13 mouse cellular contexts compared by ENCODE assay signal in the genomic region with DNA sequence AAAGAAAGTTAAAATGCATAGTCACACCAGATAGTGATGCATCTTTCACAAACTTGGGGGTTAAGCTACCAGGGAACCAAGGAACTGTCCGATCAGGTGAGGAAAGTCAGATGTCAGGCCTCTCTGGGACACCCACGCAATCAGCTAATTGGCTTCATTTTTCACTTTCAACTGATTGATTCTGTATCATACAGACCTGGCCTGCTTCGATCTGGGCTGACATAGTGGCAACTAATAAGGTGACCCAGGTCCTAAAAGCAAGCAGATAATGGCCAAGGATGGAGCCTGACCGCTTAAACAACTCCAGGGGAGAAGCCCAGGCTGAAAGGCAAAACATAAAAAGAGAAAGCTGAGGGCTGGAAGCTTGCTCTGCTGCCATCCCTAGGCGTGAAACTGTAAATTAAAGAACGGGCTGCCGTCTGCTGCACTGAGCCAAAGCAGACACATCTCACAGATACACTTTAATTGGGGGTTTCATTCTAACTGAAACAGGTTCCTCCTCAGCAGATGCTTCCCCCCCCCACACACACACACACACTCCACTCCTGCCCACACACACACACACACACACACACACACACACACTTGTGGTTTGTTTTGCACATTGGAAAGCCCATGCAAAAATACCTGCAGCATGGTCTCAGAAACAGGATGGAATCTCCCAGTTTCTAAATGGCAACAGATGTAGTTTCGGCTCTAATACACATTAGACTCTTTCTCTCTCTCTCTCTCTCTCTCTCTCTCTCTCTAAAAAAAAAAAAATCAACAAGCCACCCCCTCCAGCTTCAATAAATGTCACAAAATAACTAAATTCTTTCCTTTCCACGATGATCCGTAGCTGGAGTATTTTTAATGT.
DNase-seq lines count a peak whose midpoint lies in the region; ATAC-seq and TF ChIP-seq lines count a peak whose summit lies in the region.
"Had no signal": no experiment of that assay in that cellular context is flagged by ENCODE, and none has a peak within 500 bp of the region (broad histone marks: within the 10 kb centered on the region; RNA-seq: fewer than 3 reads in every experiment).

No protein-coding gene starts in this region.

- H3K4me3 ChIP-seq in heart, adult 2 months, result no peak overlapping the region
- H3K4me3 ChIP-seq in CH12.LX (replicated peaks in 1 of 3; ENCODE audit: low read depth in 2 of 3, low read length in 2 of 3, poor library complexity in 1 of 3), result no peak overlapping the region
- H3K4me3 ChIP-seq: erythroblast, embryonic 14.5 days; myocyte had no signal

- in situ Hi-C loops in CH12.LX (cut with MboI; ENCODE audit: low pct_ligation_motif_present, low pct_unique_long_range_greater_than_20kb, low sequenced_read_pairs), result loop anchor here (10.0 kb wide), 1 partner anchor 124 kb away; no protein-coding TSS in a partner anchor

- dilution Hi-C loops in CH12.LX (cut with MboI; ENCODE audit: extremely low pct_ligation_motif_present, extremely low pct_unique_long_range_greater_than_20kb, low sequenced_read_pairs), result no loop called here

- DNase-seq in heart, adult 2 months, result no peak
- DNase-seq in heart, postnatal 10 days, result no peak
- peak; percentile 25 for DNase-seq in CH12.LX (ENCODE audit: extremely low read depth)
- DNase-seq in frontal cortex, postnatal 10 days (ENCODE audit: low spot score in 2 of 2), result peak; percentile 24 to 31
- DNase-seq in mesoderm, embryonic 11.5 days (ENCODE audit: low read depth, low spot score), result peak; percentile 9
- no peak for DNase-seq in gastrocnemius, postnatal 25 days
- DNase-seq in Muller cell, postnatal 12 days (ENCODE audit: inconsistent ontology term), result no peak
- DNase-seq: heart, adult 18-20 months; lung, adult 2 months; thymus, adult 2 months had no signal

- no peak overlapping the region for H3K9ac ChIP-seq in heart, adult 2 months (ENCODE audit: low read depth, low read length)
- H3K9ac ChIP-seq in CH12.LX (ENCODE audit: insufficient read depth, low read depth), result no peak overlapping the region

- no peak for TF ChIP-seq EP300 in heart, adult 2 months (IDR thresholded peaks at IDR 0.05; ENCODE audit: insufficient read depth, low read depth, low read length)
- peak; percentile 67 for TF ChIP-seq EP300 in CH12.LX (IDR thresholded peaks at IDR 0.05; ENCODE audit: low read length)

- no peaks in the 10 kb centered on the region for H3K79me2 ChIP-seq in heart, adult 2 months (replicated peaks; ENCODE audit: control insufficient read depth, insufficient read depth, low read length)
- no peaks in the 10 kb centered on the region for H3K79me2 ChIP-seq in CH12.LX (replicated peaks; ENCODE audit: control insufficient read depth, extremely low read depth, insufficient read depth, poor library complexity, severe bottlenecking)

- H3K9me3 ChIP-seq in CH12.LX (replicated peaks; ENCODE audit: low read length), result peaks cover 19% of the 10 kb centered on the region

- intact Hi-C loops in heart, adult 2 months (cut with DNase I), result no loop called here
- intact Hi-C loops in heart, postnatal 10 days (cut with DNase I), result loop anchor here (10.0 kb wide), 1 partner anchor 524 kb away; no protein-coding TSS in a partner anchor

- WGBS in heart, adult 2 months, result 79% methylated on average over 10 of the region's 10 CpGs

- 0 out of 2 replicates have a peak, but pooled peaks have one; percentile 8 for TF ChIP-seq CTCF in heart, adult 2 months (IDR thresholded peaks at IDR 0.05)
- TF ChIP-seq CTCF in CH12.LX (conservative IDR thresholded peaks at IDR 0.05 in 1 of 2, IDR thresholded peaks at IDR 0.05 in 1 of 2; ENCODE audit: low read depth in 2 of 2, low read length in 2 of 2), result no peak

- peak overlapping the region; percentile 30 for H3K4me2 ChIP-seq in CH12.LX (ENCODE audit: insufficient read depth, low read depth, poor library complexity, severe bottlenecking)

- H3K36me3 ChIP-seq in heart, adult 2 months (ENCODE audit: control insufficient read depth, insufficient read depth, low read length), result no peaks in the 10 kb centered on the region
- H3K36me3 ChIP-seq in CH12.LX (replicated peaks in 1 of 2; ENCODE audit: control insufficient read depth in 1 of 2, insufficient read depth in 1 of 2, low read length in 1 of 2), result no peaks in the 10 kb centered on the region

- no peak overlapping the region for H3K27ac ChIP-seq in heart, adult 2 months
- no peak overlapping the region for H3K27ac ChIP-seq in CH12.LX (ENCODE audit: insufficient read depth, low read depth)

- no peak for TF ChIP-seq RAD21 in CH12.LX (IDR thresholded peaks at IDR 0.05; ENCODE audit: low read depth, low read length)

- no peak for TF ChIP-seq POLR2A in heart, adult 2 months (IDR thresholded peaks at IDR 0.05; ENCODE audit: insufficient read depth, low read depth, low read length)
- no peak for TF ChIP-seq POLR2A in CH12.LX (IDR thresholded peaks at IDR 0.05; ENCODE audit: low read depth, low read length)

- peaks cover 9% of the 10 kb centered on the region; the same call in 1 of the 2 replicates for H3K27me3 ChIP-seq in heart, adult 2 months (ENCODE audit: control insufficient read depth, insufficient read depth, low read length)
- no peaks in the 10 kb centered on the region for H3K27me3 ChIP-seq in CH12.LX (replicated peaks)

- H3K4me1 ChIP-seq in heart, adult 2 months (ENCODE audit: control insufficient read depth, insufficient read depth, low read length), result no peaks in the 10 kb centered on the region
- peaks cover 6 to 29% of the 10 kb centered on the region in 2 experiments; a peak in 3 of 4 replicates for H3K4me1 ChIP-seq in CH12.LX (ENCODE audit: control insufficient read depth in 1 of 2, insufficient read depth in 2 of 2)

- no peak for ATAC-seq in monocyte, adult 5-6 weeks (replicated peaks; ENCODE audit: insufficient number of reproducible peaks, low FRiP score, low TSS enrichment, poor library complexity, severe bottlenecking)

TF ChIP-seq in CH12.LX, 34 proteins besides CTCF, POLR2A, EP300 and RAD21:
- TF ChIP-seq MXI1 (IDR thresholded peaks at IDR 0.05; ENCODE audit: low read depth, low read length), result no peak
- no peak for TF ChIP-seq UBTF (IDR thresholded peaks at IDR 0.05; ENCODE audit: low read depth, low read length)
- TF ChIP-seq USF2 (conservative IDR thresholded peaks at IDR 0.05; ENCODE audit: low read depth, low read length), result no peak
- TF ChIP-seq MAX (IDR thresholded peaks at IDR 0.05; ENCODE audit: low read length), result no peak; the same call in 1 of the 2 replicates
- TF ChIP-seq E2F4 (IDR thresholded peaks at IDR 0.05; ENCODE audit: insufficient replicate concordance, low read depth, low read length), result no peak
- peak; percentile 75 for TF ChIP-seq TCF12 (IDR thresholded peaks at IDR 0.05; ENCODE audit: low read depth, low read length)
- TF ChIP-seq BHLHE40 (IDR thresholded peaks at IDR 0.05; ENCODE audit: low read depth, low read length), result peak; percentile 64
- TF ChIP-seq TBP (conservative IDR thresholded peaks at IDR 0.05; ENCODE audit: low read depth, low read length), result no peak
- 0 out of 2 replicates have a peak, but pooled peaks have one; percentile 40 for TF ChIP-seq MAFK (IDR thresholded peaks at IDR 0.05; ENCODE audit: insufficient replicate concordance, low read length)
- no peak for TF ChIP-seq CHD1 (IDR thresholded peaks at IDR 0.05; ENCODE audit: low read depth, low read length)
- peak; percentile 89 for TF ChIP-seq ZNF384 (IDR thresholded peaks at IDR 0.05; ENCODE audit: low read depth, low read length)
- TF ChIP-seq RCOR1 (conservative IDR thresholded peaks at IDR 0.05; ENCODE audit: low read depth, low read length), result peak; percentile 63; the same call in 1 of the 2 replicates
- no peak for TF ChIP-seq ZMIZ1 (IDR thresholded peaks at IDR 0.05; ENCODE audit: low read depth, low read length)
- TF ChIP-seq MYC (IDR thresholded peaks at IDR 0.05; ENCODE audit: low read depth, low read length), result no peak
- TF ChIP-seq POLR2AphosphoS2 (IDR thresholded peaks at IDR 0.05; ENCODE audit: low read depth, low read length), result no peak
- no peak for TF ChIP-seq USF1 (IDR thresholded peaks at IDR 0.05; ENCODE audit: low read depth, low read length)
- peak; percentile 88 for TF ChIP-seq IRF4 (IDR thresholded peaks at IDR 0.05; ENCODE audit: low read depth, low read length)
- TF ChIP-seq MEF2A (IDR thresholded peaks at IDR 0.05; ENCODE audit: borderline replicate concordance, low read depth, low read length), result peak; percentile 82
- TF ChIP-seq GABPA (IDR thresholded peaks at IDR 0.05; ENCODE audit: insufficient replicate concordance, low read depth, low read length), result no peak
- TF ChIP-seq ZKSCAN1 (IDR thresholded peaks at IDR 0.05; ENCODE audit: borderline replicate concordance, low read depth, low read length), result no peak
- no peak for TF ChIP-seq NRF1 (IDR thresholded peaks at IDR 0.05; ENCODE audit: low read depth, low read length)
- TF ChIP-seq CHD2 (IDR thresholded peaks at IDR 0.05; ENCODE audit: low read length), result peak; percentile 32; the same call in 1 of the 2 replicates
- TF ChIP-seq JUN (IDR thresholded peaks at IDR 0.05; ENCODE audit: insufficient read depth, low read depth, low read length), result no peak; the same call in 1 of the 2 replicates
- peak; percentile 31; the same call in 1 of the 2 replicates for TF ChIP-seq ELF1 (IDR thresholded peaks at IDR 0.05; ENCODE audit: low read depth, low read length)
- TF ChIP-seq MAZ (IDR thresholded peaks at IDR 0.05; ENCODE audit: low read depth, low read length), result peak; percentile 84; the same call in 1 of the 2 replicates
- TF ChIP-seq PAX5 (IDR thresholded peaks at IDR 0.05; ENCODE audit: low read length), result no peak
- no peak for TF ChIP-seq HCFC1 (IDR thresholded peaks at IDR 0.05; ENCODE audit: low read depth, low read length)
- TF ChIP-seq JUND (conservative IDR thresholded peaks at IDR 0.05; ENCODE audit: low read depth, low read length), result 0 out of 2 replicates have a peak, but pooled peaks have one; percentile 14
- no peak for TF ChIP-seq NELFE (IDR thresholded peaks at IDR 0.05; ENCODE audit: low read depth, low read length)
- TF ChIP-seq ZC3H11A (IDR thresholded peaks at IDR 0.05; ENCODE audit: low read depth, low read length), result no peak
- no peak for TF ChIP-seq KAT2A (IDR thresholded peaks at IDR 0.05; ENCODE audit: insufficient replicate concordance, low read length)
- peak; percentile 73 for TF ChIP-seq ETS1 (conservative IDR thresholded peaks at IDR 0.05; ENCODE audit: low read depth, low read length)
- TF ChIP-seq SMC3 (IDR thresholded peaks at IDR 0.05; ENCODE audit: low read depth, low read length), result no peak
- TF ChIP-seq SIN3A (IDR thresholded peaks at IDR 0.05; ENCODE audit: low read length), result peak; percentile 70; the same call in 1 of the 2 replicates

Comparison
In these comparisons a context has a peak if more than half of its experiments do, and no peak if none do; other contexts are left out.
1. DNase-seq: peak in CH12.LX (single experiment), frontal cortex, postnatal 10 days (2 of 2) and mesoderm, embryonic 11.5 days (single experiment); none in heart, adult 2 months (0 of 2), heart, postnatal 10 days (0 of 2), gastrocnemius, postnatal 25 days (single experiment) and Muller cell, postnatal 12 days (single experiment).